Mouse (Mus musculus) embryo, embryonic 11.5 days (tissue): Measurements from ENCODE around the gene Lsm12.

Experiments
- DNase-seq: peaks from one replicate; pipeline ENCODE4 v3.0.0-alpha.2; 2012; ENCODE audit warnings: low read depth, low spot score

Gene Lsm12

DNA sequence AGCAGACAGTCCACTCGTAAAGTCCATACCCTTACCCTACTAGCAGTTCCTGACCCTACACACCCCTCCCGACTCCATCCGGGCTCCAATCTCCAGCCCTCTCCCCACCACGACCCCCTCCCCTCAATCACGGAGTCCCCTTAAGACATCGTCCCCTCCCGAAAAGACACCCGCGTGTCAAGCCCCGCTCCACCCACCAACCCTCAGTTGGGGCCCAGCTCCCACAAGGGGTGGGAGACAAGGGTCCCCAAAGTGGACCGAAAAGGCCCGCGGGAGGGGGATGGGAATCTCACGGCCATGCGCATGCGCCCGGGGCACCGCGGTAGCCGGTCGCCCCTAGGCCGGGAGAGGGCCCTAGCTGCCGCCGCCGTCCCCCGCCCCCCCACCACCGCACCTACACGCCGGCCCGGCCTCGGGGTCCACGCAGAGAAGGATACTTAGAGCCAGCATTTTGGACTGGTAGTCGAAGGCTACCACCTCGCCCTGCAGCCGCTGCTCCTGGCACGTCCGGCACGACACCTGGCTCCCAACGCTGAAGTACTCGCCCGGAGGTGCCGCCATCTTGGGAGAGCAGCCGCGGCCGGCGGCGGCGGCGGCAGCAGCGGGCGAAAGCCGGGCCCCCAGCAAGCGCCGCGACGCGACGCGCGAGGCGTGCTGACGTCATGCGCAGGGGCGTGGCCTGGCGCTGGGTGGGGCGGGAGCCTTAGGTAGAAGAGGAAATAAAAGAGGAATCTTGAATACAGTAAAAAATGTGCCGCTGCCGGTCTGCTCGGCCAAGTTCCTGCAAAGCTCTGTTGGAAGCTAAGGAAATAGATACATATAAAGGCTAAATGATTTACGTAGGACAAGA is at the start of gene Lsm12:
Gene Lsm12, minus strand, starts transcription at position 651 of the 850 bp plus-strand sequence.
- peak; percentile 92 for DNase-seq

DNA sequence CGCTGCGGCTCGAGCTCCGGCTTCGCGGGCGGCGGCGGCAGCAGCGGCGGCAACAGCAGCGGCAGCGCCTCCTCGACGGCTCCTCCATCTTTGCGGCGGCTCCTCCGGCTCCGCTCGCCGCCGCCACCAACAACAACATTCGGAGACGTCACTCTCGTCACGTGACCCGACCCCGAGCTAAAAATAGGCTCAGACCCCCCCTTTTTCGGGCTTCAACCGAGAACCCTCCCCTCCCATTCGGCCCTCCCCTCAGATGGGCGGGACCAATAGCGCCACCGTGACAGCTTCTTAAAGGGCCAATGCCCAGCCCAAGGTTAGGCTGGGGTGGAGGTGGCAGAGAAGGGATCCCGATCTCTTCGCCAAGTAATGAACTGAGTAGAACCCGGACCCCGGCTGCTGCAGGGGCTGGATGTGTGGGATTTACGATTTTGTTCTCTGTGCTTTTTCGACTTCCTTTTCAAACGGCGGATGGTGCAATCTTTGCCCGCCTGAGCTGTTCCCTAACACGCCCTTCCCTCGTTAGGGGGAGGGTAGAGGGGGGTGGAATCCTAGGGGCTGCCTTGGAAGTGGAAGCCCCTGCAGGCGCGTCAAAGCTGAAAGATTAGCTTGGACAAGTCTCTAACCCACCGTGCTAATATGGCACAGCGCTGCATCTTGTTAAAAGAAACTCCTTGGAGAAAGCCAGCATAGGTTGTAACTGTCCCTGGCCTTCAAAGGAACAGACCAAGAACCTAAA is 45.1 kb upstream of the Lsm12 start, which contains the start of gene Hdac5:
Gene Hdac5, minus strand, starts transcription at position 161 of the 736 bp plus-strand sequence.
- DNase-seq = peak; percentile 99

DNA sequence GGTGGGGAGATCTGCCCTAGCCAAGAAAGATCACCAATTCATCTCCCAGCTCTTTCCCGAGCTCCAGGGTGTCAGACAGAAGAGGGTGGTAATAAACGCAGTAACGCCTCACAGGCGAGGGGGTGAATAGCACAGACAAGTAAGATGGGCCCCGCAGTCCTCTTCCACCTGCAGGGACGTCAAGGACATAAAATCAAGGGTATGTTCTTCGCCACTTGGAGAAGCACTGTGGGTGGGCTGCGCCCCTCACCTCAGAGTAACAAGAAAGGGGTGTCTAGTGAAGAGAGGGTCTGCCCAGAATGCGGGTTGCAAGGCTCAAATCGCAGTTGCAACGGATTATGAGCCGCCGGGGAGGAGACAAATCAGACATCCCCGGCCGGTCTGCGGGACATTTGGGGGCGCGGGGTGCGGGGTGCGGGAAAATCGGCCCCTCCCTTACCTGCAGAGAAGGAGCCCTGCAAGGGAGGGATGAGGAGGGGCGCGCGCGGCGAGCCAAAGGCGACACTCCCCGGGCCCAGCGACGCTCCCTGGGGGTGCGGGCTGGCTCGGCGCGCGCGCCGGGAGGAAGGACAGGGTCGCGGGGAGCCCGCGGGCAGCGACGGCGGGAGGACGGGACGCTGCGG is 44.3 kb upstream of the Lsm12 start:
- no peak for DNase-seq

DNA sequence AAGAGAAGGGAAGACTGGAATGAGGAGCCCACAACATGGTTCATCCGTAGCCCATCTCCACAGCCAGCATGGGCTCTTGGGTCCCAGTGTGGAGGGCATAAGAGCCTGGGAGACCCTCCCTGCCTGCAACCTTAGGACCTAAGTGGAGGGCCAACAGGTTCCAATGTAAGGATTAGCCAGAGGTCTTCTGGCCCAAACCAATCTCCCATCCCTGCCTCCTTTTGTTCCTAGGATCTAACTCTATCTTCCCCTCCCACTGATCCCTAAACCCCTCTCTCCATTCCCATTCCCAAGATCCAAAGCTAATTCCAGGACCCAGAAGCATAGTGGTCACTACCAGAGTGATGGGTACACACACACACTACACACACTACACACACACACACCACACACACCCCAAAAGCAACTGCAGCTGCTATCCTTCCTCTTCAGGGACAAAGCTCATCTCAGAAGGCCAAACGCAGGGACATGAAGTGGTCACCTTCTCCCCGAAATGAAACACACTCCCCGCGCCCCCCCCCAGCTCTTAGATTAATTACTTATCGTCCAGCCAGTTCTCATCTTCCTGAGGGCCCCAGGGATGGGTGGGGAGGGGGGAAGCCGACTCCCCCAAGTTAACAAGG is 43.7 kb upstream of the Lsm12 start:
- DNase-seq = no peak

DNA sequence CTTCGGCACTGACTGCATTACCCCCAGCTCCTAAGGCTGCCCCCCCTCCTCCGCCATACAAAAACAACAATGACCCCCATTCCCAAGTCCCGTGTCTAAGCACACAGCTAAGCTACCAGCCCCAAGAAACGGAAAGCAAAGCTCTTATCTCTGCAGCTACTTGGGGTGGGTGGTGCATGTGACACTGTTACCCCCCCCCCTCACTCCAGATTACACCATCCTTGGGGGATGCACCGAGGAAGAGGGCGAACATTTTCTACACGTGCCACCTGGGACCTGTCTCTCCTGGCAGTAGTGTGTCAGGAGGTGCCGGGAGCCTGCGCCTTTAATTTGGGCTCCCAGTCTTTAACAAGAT is 43.1 kb upstream of the Lsm12 start:
- DNase-seq = no peak

DNA sequence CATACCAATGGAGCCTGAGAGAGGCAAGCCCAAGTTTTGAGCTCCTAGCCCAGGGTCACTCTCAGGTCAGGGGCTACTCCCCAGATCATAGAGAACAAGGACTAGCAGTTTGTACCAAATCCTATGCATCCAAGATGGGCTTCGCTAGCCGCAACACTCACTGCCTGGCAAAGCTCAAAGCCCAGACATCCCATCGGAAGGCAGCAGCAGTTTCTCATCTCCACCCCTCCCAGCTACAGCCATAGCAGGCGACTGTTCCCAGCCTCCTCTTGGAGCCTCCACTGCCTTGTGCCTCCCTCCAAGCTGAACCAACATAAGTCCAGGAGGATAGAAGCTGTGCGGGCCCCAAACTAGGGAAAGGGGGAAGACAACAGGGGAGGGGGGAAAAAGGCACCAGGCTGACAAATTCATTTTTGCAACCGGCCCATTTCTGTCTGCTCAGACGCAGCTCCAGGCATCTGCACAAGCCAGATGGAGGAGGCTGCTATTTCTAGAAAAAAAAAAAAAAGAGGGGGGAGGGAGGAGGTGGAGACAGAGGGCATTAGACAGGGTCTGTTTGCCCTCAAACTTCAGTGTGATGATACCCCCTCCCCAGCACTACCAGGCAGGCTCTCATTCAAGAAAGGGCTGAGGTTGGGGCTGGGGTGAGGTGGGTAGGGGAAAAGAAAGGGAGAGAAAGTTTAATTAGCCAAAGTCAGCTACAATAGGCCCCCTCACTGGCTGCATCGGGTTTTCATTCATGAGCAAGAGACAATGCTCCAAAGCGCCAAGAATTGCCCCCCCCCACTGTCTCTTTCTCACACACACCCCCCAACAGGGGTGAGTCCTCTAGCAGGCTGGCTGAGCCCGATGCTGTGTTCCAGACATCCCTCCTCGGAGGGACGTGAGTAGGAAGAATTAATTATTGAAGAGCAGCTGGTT is 42.4 kb upstream of the Lsm12 start:
- no peak for DNase-seq

GRCm38 (mm10) chr11:102226067-102226978 is 41.2 kb upstream of the Lsm12 start:
- no peak for DNase-seq

DNA sequence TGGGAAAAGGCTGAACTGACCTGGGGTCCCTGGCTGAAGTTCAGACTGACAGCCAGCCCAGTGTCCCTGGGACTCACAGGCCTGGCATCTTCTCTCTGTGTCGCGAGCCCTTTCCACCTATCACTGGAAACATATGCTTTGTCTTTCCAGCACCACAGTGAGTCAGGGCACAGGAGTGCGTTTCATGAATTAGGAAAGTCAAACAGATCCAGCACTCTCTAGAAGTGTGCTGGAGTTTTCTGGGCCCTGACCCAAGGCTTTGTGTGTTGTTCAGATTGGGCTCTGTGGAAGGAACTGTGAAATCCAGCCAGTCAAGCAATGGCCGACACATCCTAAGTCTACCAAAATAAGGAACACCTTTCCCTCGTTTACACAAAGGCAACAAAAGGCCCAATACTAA is 40.1 kb upstream of the Lsm12 start:
- no peak for DNase-seq

- DNase-seq = no peak
These were observed 39.6 kb upstream of the Lsm12 start for GRCm38 (mm10) chr11:102224686-102225085.

GRCm38 (mm10) chr11:102223166-102223565 is 38.1 kb upstream of the Lsm12 start:
- DNase-seq = no peak

GRCm38 (mm10) chr11:102221954-102222351 is 36.9 kb upstream of the Lsm12 start:
- no peak for DNase-seq

GRCm38 (mm10) chr11:102221243-102221953 is 36.3 kb upstream of the Lsm12 start:
- DNase-seq = no peak

GRCm38 (mm10) chr11:102220451-102220850 is 35.4 kb upstream of the Lsm12 start:
- DNase-seq = no peak

GRCm38 (mm10) chr11:102219994-102220346 is 34.9 kb upstream of the Lsm12 start:
- DNase-seq = no peak

GRCm38 (mm10) chr11:102219247-102219993 is 34.3 kb upstream of the Lsm12 start:
- no peak for DNase-seq

DNA sequence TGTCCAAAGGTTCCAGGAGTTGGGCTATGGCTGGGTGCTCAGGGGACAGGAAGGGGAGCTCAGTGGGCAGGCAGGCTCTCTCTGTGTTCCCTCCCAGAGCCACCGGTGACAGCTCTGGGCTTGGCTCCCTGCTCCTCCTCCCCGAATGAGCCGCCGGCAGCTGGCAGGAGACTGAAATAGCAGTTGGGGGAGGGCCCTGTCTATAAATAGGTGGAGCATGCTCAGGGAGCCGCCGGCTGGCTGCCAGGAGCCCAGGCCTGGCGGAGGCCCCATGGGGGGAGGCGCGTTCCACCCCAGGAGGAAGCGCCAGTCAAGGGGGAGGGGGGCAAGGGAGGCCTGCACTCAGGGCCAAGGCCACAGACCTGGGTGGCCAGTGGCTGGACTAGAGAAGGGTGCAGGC is 33.7 kb upstream of the Lsm12 start:
- peak; percentile 64 for DNase-seq

- DNase-seq = no peak
These were observed 32.9 kb upstream of the Lsm12 start for GRCm38 (mm10) chr11:102217876-102218430.

GRCm38 (mm10) chr11:102217396-102217795 is 32.3 kb upstream of the Lsm12 start:
- DNase-seq = no peak
